Mouse (Mus musculus) kidney, postnatal 14 days (tissue): ENCODE results near the gene Adat1.
A peak's percentile ranks its signal among the peaks of the same experiment; 100 is the strongest.
"Not testable (repeated sequence)": the region's sequence is repeated elsewhere in the genome, so short reads cannot be mapped to it uniquely, and the experiment has no call there.

Experiments used
- DNase-seq: peaks from one replicate; pipeline ENCODE4 v3.0.0; 2022; ENCODE audit warnings: mixed read lengths

Gene Adat1

DNA sequence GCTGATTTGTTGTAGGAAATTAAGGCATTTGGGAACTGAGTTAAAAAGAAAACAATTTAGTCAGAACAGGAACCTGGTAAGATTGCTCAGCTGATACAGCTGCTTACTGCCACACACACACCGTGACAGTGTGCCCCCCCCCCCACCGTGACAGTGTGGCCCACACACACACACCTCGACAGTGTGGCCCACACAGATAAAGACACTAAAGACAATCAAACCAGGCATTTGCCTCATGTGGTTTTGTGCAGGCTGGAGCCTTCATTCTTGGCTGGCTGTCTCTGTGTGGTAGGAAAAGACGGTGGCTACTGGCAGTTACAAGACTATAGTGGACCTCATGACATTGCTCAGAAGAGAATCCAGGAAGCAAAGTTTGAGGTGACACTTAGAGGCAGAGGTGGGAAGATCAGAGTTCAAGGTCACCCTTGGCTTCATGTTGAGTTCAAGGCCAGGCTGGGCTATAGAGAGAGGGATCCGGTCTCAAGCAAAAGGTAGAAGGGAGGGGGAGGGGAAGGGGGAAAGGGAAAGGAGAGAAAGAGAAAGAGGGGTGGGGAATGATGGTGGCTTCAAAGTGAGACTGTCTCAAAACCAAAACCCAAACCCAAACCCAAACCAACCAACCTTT, 24.7 kb downstream of the Adat1 start:
- no peak for DNase-seq

DNA sequence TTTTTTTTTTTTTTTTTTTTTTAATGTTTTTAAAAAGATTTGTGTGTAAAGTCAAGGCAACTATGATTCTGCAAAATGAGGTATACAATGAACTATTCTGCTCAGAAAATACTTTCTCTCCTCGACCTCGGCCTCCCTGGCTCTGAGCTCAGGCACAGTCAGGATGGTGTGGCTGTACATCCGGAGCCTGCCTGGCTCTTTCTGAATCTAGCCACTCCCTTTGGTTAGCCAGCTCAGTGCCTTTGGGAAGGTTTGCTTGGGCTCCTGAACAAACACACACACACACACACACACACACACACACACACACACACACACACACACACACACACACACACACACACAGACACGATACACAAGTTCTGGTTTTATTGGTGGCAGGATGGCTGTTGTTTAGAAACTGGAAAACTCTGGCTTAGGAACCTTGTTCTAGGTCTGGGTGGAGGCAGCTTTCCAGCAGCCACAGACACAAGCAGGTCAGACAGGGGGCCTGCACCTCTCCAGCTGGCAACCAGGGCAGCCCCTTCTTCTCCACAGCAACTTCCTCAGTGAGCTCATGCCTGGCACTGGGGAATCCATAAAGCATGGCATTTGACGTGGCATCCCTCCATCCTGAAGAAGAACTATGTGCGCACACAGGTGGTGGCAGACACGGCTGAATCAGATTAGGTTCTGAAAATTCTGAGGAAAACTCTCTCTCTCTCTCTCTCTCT, 27.1 kb downstream of the Adat1 start:
- DNase-seq: no peak

DNA sequence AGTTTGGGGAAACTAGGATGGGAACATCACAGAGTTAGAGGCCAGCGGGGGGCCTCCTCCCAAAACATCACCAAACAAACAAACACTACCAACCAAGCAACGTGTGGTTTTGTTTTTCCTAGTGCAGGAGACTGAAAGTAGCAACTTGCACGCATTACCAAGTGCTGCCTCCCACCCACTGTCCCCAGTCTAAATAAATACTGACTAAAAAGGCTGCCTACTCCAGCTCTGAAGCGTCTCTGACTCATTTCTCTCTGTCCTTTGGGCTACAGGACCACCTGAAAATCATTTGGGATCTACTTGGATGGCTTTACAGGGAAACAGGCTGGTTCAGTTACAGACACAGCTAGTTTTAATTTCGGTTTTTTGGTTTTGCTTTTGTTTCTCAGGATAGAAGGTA, 27.8 kb downstream of the Adat1 start:
- no peak for DNase-seq

DNA sequence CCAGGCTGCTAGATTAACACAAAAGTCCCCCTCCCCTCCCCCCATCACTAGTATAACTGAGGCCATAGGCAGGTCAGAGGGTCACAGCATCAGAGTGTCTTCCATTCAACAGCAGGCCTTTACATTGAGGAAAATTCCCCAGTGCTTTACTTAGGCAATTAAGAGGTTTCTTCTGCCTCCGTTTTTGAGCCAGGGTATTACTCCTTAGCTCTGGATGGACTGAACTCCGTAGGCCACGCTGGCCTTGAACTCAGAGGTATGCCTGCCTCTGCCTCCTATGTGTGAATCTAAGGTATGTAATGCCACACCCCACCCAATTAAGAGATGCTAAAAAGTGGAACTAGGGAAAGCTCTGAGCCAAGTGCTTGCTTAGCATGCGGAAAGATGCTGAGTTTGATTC, 28.6 kb downstream of the Adat1 start:
- no peak for DNase-seq

DNA sequence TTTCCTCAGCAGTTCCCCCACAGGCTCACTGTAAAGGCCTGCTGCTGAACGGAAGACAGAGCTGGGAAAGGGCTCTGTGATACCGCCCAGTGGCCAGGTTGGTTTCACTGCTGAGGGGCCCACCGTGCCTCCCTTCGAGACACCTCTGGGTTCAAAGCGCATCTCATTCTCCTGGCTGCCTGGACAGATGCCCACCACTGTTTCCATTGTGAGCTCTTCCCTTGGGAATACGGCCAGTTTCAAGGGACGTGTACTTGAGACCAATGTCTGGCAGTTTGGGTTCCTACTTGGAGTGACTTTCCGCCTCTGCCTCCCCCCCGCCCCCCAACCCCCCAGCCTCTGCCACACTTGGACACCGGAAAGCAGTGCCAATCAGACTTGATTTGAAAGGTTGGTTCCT, 29.0 kb downstream of the Adat1 start:
- DNase-seq: no peak

DNA sequence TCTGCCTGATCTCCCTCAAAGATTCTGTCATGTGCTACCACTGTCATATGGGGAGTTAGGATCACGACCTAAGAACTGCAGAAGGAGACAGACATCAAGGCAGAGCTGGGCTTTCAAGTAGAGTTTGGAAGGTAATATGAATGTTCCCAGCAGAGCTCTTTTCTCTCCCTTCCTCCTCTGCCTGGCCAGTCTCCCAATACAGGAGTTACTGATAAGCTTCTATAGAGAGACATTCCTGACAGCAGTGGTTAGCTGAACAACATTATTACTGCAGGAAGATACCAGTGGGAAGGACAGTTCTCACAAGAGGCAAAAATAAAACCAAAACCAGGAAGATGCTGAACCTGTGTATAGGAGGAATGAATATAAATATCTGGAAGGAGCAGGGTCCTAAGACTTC, 29.5 kb downstream of the Adat1 start:
- DNase-seq: no peak

DNA sequence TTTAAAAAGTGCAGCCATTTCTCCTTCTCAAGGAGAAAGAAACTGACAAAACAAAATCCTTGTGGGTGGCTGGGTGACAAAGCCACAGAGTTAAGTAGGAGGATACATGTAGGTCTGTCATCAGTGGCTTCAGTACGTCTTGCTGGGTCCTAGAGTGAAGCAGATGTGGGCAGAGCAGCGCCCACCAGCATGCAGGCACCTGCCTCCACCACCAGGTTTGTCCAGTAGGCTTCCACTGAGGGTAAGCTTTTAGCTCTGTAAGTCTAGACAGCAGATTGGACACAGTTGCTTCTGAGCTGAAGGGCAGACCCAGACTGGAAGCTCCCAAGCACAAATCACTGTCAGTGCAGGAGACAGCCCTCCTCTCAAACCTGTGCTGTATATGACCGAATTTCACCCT, 30.8 kb downstream of the Adat1 start:
- no peak for DNase-seq

DNA sequence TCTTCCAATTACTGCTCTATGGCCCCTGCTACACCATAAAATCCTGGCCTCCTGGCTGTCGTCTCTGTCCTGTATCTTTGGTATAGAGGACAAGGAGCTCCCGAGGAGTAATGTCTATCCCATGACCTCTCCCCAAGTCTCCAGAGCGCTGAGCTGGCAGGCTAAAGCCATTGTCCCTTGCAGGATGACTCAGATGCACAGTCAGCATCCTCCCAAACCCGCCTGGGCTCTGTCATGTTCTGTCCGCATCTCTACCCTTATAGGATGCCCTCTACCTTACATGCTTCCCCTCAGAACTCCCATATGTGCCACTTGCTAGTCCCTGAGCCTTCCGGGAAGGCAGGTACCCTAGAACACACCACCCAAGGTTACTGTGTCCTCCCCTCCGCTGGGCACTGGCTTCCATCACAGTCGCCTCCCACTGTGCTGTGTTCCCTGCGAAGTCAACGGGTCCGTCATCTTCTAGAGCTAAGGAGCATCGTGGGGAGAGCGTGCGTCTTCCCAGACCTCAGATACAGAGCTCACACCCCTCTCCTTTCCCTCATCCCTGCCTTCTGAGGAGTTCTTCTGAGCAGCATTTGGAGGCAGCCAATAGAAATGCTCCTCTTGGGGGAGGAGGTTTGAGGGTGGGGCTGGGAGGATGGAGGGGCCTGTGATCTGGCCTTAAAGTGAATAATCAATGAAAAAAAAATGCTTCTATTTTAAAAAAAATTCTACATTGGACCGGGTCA, 31.3 kb downstream of the Adat1 start:
- DNase-seq: no peak

DNA sequence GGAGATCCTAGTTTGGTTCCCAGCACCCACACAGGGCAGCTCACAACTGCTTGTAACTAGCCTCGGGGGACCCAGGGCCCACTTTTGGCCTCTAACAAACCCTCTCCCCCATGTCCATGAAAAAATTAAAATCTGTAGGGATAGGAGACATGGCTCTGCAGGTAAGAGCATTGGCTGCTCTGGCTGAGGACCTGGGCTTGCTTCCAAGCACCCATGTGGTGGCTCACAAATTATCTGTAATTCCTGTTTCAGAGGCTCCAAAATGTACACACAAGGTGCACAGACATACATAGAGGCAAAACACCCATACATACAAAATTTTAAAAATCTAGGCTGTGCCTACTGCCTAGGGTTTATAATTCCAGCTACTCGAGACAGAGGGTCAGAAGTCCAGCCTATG, 34.9 kb downstream of the Adat1 start:
- DNase-seq: no peak

DNA sequence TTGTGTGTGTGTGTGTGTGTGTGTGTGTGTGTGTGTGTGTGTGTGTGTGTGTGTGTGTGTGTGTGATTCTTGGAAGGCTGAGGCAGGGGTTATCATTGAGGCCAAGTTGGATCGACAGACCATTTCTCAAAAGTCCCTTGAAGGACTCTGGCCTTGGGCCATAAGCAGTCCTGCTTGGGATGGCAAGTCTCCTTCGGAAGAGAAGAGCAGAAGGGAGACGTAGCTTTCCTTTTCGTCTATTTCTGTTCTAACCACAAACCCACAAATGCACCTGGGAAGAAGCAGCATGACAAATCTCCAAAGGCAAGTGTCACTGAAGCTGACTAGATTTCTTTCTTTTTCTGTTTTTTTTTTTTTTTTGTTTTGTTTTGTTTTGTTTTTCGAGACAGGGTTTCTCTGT, 36.2 kb downstream of the Adat1 start:
- no peak for DNase-seq

DNA sequence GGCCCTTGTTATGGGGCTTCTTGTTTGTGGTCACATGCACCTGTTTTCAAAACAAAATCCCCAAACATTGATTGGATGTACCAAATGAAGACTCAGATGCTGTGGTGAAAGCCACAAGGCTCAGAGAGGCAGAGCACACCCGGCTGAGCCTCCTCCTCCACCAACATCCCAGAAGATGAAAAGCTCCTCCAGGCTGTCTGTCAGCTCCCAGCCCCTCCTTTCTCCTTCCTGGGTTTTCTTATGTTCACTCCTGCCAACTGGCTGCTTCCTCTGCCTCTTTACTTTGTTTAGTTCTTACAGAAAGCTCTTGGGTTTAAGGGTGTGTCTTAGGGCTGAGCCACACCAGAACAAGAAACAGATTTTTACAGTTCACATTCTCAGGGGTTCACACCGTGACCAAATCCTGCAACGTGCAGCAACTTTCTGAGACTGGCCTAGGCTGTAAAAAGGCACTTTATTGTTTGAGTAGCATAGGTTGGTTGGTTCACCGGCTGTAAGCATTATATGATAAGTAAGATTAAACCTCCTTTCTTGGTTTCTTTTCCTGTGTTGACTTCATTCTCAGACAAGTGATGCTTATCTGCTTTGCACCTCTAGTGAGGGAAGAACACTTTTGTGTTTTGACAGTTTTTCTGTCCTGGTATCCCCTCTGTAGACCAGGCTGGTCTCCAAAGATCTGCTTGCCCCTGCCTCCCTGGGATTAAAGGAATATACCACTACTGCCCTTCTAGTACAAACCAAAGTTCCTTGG, 37.1 kb downstream of the Adat1 start:
- no peak for DNase-seq

DNA sequence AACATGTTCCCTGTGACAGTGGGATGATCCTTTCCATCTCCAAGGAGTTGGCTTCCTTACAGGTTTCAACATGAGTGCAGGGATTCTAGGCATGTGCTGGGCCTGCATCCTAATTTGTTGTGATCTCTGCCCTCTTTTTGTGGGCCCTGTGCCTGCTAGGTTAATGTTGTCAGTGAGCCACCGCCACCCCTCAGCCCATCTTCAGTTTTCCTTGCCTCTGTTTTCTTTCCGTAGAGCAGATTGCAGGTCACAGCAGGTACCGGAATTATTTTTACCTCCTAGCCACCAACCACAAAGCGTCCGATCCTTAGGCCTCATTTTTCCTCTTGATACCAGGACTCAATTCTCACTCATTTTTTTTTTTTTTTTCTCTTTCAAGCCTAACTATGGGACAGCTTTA, 40.2 kb downstream of the Adat1 start:
- no peak for DNase-seq

DNA sequence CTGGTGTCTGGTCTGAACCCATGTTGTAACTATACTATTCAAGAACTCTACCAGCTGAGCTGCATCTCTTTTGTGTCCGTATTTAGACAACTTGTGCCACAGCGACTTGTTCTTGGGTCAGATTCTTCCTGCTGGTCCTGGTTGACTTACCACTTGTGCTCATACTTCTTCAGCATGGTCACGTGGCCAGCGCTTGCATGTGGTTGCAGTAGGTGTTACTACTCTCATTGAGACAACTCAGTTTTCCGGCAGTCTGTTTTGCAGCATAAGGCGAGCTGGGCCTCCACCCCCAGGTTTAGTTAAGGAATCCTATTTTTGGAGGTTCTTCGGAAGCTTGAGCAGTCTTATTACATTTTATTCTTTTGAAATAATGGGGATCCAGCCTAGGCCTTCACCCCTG, 40.8 kb downstream of the Adat1 start:
- no peak for DNase-seq

DNA sequence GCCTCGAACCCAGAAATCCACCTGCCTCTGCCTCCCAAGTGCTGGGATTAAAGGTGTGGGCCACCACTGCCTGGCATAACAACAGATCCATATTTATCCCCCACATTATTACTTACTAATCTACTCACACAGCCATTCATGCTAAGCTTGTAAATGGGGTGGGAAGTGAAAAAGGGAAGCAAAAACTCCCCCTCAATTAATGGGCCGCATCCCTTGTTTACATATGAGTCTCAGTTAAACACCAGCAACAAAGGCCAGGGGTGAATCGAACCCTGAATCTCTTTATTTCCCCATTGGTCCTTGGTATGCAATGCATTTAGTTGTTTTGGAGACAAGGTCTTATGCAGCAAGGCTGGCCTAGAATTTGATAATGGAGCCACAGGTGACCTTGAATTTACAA, 41.3 kb downstream of the Adat1 start:
- no peak for DNase-seq

DNA sequence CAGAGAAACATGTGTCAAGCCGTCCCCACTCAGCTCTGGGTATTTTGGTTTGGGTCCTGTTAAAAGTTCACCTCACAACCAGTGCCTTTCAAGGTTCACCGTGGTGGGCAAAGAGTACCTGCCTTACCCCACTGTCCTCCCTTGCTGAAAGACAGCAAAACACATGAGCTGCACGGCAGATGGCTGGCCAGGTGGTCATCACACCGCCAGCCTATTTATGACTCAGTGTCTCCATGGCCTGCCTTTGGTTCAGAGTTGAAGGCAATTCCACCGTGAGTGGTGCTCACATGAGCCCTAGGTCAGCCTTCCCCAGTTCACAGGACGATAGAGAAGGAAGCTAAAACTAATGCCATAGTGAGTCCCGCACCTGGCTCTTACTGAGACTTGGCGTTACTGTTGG, 44.1 kb downstream of the Adat1 start:
- DNase-seq: no peak

DNA sequence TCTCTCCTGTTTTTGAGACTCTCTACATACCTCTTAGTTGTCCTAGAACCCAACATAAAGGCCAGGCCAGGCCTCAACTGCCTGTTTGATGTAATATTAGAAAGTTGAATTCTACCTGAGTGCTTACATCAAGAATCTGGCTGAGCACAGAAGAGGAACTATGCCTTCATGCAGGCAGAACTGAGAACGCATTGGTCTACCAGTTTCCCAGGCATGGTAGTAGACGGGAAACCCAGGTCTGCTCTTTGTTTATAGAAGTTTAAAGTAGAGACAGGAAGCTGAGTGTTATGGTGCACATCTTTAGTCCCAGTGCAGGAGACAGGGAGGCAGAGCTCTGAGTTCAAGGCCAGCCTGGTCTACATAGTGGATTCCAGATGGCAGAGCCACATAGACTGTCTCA, 45.0 kb downstream of the Adat1 start:
- DNase-seq: no peak

DNA sequence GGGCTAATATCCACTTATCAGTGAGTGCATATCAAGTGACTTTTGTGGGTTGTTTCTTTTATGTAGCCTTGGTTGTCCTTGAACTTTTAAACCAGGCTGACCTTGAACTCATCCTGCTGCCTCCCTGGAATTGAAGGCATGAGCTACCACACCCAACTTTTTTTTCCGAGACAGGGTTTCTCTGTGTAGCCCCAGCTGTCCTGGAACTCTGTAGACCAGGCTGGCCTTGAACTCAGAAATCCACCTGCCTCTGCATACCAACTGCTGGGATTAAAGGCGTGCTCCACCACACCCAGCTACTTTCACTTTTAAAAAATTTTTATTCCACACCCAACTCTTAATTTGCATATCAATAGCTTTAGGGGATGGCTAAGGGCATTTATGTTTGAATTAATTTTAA, 48.6 kb downstream of the Adat1 start:
- DNase-seq: no peak

DNA sequence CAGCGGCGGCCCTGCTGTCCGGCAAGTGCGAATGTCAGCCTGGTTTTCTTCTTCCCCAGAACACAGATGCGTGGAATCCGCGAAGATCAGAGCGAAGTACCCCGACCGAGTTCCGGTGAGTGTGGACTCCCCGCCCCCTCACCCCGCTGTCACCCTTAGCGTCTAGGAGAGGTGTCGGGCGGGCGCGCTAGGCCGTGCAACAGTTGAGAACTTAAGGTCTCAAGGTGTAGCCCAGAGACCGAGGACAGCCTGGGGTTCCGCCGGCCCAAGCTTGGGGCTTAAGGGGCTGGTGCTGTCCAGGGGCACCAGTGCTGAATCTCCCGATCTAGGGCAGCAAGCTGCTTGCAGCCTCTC, 51.0 kb downstream of the Adat1 start:
- peak; percentile 59 for DNase-seq

DNA sequence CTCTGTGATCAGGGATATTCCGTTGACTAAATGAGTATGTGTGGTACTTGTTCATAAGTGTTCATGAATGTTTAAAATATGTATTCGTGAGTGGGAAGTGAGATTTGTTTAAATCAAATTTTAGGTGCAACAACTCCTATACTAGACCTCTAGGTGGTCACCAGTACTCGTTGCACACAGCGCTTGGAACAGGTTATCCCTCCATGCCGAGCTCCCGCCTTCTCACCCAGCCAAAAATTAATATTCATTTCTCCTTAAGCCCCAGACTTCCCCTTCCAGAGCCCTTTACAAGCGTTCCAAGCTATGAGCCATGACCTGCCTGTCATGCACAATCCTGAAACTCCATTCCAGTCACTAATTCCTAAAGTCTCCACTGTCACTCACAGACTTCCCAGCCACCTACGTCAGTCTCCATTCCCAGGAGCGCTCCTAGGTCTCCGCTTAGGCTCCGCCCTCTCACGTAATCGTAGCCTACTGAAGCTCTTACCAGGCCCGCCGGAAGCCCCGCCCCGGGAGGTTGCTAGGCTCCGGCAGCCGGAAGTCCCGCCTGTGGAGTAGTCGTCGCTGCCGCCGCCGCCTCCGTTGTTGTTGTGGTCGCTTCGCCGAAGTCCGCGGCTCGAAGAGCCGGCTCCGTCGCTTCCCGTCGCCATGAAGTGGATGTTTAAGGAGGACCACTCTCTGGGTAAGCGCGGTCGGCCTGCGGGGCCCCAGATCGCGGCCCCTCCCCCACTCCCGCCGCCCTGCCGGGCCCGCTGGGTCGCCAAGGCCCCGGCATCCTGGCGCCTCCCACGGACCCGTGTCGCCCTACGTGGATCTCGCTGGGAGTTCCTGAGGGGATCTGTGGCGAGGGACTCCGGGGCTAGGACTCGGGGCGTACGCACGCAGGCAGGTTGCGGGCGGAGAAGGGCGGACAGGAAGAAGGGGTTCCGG, 51.7 kb downstream of the Adat1 start, which contains the start of gene Gabarapl2:
Gabarapl2 (plus strand) TSS at position 533 of the 930 bp plus-strand sequence.
- peak; percentile 99 for DNase-seq

DNA sequence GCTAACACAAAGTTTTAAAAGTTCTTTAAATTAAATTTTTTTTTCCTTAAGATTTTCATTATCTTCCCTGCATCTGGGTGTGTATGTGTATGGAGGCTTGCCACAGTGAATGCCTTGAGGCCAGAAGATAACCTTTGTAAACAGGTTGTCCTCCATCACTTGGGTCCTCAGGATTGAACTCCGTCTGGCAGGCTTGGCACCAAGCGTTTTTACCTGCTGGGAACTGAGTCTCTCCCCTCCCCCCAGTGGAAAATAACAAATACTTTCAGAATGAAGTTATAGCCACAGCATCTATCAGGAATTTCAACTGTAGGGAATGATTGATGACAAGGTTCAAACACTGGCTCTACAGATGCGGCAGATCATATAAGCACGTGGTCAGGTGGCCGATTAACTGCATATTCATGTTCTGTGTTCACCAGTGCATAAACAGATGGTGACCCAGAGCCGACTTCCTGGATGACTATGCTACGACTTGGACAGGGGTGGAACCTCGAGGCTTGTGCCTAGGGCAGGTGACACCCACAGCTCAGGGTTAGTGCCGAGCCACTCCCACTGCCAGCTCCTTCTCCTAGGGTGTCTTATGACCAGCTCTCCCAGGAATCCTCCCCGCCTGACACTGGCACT, 52.5 kb downstream of the Adat1 start:
- DNase-seq: peak; percentile 74

DNA sequence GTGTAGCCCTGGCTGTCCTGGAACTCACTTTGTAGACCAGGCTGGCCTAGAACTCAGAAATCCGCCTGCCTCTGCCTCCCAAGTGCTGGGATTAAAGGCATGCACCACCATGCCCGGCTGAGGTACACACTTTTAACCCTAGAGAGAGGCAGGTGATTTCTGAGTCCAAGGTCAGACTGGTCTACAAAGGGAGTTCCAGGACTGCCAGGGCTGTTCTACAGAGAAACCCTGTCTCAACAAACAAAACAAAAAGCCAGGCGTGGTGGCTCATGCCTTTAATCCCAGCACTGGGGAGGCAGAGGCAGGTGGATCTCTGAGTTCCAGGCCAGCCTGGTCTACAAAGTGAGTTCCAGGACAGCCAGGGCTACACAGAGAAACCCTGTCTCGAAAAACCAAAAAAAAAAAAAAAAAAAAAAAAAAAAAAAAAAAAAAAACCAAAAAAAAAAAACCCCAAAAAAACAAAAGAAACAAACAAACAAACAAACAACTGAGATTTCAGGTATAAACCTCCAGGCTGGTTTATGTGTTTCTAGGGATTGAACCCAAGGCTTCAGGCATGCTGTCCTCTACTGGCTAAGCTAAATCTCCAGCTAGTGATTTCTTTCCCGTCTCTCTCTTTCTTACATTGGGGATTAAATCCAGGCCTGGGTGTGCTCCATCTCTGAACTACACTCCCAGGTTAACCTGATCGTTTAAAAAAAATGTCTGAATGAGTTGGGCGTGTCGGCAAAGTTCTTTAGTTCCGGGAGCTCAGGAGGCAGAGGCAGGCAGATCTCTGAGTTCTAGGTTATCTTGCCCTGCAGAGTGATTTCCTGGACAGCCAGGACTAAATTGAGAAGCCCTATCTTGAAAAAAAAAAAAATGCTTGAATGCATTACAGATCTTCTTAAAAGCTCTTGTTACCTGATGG, 53.8 kb downstream of the Adat1 start:
- DNase-seq: not testable (repeated sequence)
